Mouse (Mus musculus) E14TG2a.4 (cell line): ENCODE results near the gene Coa3.

Source experiments
- CTCF ChIP-seq: conservative IDR thresholded peaks from 2 replicates; pipeline ENCODE4 v1.5.1; 2014; ENCODE audit warnings: low read length
- POU5F1 ChIP-seq: IDR thresholded peaks from 2 replicates; pipeline ENCODE4 v1.6.1; 2014; ENCODE audit warnings: low read length, borderline replicate concordance

GRCm38 (mm10) chr11:101277381-101278222 is 1.3 kb downstream of the Coa3 start:
- TF ChIP-seq CTCF (no peak), POU5F1 (no peak)
